Mouse (Mus musculus) CD4-positive, CD25-positive, alpha-beta regulatory T cell, adult 2 months (primary cell): ENCODE measurements around the gene Tedc2.
A peak's percentile ranks its signal among the peaks of the same experiment; 100 is the strongest.

Experiments used
- DNase-seq: peaks from one replicate; pipeline ENCODE4 v3.0.0-alpha.2; 2012; ENCODE audit warnings: low read depth, low spot score

Gene Tedc2

GRCm38 (mm10) chr17:24193769-24194168, 26.9 kb downstream of the Tedc2 start:
- no peak for DNase-seq

DNA sequence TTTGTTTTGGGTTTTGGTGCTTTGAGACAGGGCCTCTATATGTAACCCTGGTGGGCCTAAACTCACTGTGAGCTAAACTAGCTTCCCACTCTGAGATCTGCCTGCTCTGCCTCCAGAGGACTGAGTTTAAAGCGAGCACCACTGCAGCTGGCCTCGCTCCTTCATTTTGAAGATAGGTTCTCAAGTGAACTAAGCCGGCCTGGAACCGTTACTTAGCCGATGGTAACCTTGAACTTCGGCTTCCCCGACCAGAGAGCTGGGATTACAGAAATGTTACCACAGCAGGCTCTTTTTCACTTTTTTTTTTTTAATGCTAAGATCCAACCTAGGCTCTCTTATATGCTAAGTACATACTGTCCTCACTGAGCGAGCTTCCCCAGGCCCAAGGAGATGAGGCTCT, 27.4 kb downstream of the Tedc2 start:
- DNase-seq, result no peak

GRCm38 (mm10) chr17:24192848-24193247, 27.8 kb downstream of the Tedc2 start:
- no peak for DNase-seq

- no peak for DNase-seq
Observed at GRCm38 (mm10) chr17:24191481-24191880, 29.2 kb downstream of the Tedc2 start.

- no peak for DNase-seq
Observed at GRCm38 (mm10) chr17:24190934-24191333, 29.7 kb downstream of the Tedc2 start.

DNA sequence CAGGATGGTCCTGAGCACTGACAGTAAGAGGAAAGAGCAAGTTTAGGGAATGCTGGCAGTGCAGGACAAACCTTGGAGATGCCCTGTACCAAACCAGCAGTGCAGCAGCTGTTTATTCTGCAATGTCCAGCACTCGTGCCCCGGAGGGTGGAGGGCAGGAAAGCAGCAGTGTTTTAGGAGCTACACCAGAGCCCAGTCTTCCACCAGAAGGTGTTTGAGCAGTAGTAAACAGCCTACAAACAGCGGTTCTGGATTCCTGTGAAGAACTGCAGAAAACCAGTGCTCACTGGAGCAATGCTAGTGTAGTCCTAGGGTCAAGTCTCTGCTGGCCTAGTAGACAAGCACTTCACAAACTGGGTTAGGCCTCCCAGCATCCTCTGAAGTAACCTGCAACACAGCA, 46.4 kb downstream of the Tedc2 start:
- DNase-seq, result no peak

DNA sequence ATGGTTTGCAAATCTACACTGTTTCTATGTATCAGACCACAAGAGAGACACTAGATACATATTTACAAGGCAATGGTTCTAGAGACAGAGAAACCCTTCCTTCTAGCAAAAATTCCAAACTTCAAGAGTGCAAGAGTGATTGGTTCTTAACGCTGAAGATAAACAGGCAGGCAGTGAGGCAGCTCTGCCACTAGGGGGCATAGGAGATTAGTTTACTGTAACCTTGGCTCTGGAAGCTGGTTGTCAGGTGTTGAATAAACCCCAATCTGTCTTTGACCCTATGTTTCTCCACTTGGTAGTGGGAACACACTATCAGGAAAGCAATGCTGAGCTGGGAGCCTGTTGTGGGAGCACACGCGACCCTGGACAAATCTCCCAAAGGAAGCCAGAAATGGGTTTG, 47.2 kb downstream of the Tedc2 start:
- DNase-seq, result peak; percentile 85

DNA sequence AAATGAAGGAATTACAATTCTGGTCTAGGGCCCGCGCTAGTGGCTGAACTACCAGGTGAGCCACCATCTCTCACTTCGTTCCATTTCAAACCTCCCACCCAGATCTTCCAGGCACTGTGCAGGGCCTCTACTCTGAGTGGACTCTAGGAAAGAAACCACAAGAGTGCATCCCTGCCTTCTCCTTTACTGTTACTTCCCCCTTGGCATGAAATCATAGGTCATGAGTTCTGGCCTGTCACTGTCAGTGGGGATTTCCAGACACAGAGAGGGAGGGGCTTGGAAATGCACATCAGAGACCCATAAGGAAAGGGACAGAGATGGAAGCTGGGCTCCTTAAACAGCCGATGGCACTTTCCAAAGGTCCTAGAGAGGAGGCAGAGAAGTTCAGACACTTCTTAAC, 48.9 kb downstream of the Tedc2 start:
- no peak for DNase-seq

GRCm38 (mm10) chr17:24170729-24171128, 49.9 kb downstream of the Tedc2 start:
- no peak for DNase-seq

DNA sequence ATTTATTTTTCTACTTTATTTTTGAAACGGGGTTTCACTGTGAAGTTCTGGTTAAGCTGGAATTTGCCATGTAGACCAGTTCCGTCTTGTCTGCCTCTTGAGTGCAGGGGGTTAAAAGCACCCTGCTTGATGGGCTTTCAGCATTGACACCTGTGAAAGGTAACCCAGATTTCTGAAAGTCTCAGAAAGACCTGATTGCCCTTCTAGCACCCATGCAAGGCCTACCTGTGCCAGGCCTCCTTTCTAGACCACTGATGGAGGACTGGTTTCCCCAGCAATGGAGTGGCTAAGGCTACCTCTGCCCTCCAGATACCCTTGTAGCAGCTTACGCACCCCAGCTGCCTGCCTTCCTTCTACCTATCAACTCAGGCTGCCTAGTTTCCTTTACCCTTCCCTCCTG, 50.5 kb downstream of the Tedc2 start:
- no peak for DNase-seq

DNA sequence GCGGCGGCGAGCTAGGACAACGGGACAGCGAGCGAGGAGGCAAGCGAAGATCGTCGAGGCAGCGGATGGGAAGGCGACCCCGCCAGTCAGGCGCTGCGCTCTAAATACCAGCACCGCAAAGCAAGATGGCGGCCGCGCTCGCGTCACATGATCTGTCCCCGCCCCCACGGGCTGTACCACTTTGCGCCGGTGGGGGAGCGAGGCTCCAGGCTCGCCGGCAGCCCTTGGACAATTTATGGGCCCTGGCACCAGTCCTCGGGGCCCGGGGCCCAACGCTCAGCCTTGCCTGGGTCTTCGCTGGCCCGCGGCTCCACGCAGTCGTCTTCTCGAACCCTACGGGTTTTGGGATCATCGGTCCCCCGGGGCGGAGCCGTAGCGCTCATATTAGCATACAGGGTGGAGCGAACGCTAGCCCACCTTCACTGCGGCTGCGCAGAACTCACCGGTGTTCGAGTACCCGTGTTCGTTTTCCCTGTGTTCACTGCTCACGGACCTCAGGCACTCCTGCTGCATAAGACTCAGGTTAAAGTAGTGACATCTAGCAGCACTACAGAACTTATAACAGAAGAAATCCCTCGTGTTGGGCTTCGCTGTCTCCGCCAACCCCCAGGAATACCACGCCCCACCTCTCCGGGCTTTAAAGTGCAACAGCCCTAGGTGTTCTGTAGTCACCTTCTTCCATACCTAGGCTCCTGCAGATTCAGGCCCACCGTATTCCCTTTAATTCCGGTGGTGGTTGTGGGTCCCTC, 51.2 kb downstream of the Tedc2 start, which contains the start of gene Atp6v0c:
Atp6v0c (minus strand) TSS at position 386 of the 749 bp plus-strand sequence.
- DNase-seq, result peak; percentile 97

- DNase-seq, result peak; percentile 94
Observed at GRCm38 (mm10) chr17:24168590-24169277, 51.9 kb downstream of the Tedc2 start.

DNA sequence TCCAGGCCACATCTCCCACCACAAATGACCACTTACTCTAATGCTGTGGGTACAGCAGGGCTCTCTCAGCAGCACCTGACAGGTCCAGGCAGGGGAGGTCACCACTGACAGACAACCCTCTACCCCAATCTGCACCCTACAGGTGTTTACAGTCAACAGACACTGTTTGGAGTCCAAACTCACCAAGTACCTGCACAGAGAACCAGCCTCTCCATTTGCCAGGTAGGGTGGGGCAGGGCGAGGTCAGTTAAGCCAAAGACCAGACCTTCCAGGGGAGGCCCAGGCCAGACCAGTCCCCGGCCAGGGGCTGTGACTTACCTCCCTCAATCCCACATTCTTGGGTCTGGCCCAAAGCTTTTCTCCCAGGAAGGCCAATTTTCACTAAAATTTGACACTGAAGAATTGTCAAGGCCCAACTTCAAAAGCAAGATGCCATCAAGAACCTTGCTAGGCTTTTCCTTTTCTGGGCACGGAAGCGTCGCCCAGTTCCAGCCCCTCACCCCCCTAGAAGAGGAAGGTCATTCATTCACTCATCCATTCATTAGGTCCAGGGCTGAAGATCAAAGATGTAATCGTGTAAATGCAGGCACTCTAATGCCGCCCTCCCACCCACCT, 52.7 kb downstream of the Tedc2 start:
- no peak for DNase-seq

DNA sequence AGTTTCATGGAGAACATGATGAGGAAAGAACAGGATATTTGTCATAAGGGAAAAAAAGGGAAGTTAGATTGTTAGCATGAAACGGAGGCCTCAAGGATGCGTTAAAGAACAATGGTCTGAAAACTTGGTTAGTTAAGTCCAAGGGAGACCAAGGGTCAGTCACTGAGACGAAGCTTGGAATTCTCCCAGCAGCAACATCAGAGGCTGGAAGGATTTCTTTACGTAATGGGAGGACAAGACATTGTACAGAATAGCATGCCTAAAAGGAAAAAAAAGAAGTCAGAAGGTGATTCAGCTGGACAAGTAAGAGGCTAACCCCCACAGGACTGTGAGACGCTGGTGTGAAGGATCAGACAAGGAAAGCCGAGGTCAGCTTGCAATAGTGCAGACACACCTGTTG, 53.5 kb downstream of the Tedc2 start:
- no peak for DNase-seq
